Mouse (Mus musculus): ENCODE results near the gene Hmga1.

GRCm38 (mm10) chr17:27583185-27583894 is 27.0 kb downstream of the Hmga1 start:
- TF ChIP-seq CTCF (IDR thresholded peaks at IDR 0.05; ENCODE audit: insufficient read depth, low read length) (no peak), POLR2A (IDR thresholded peaks at IDR 0.05; ENCODE audit: borderline replicate concordance, extremely low read depth, low read depth, low read length) (no peak)
